Mouse (Mus musculus) cerebellum, adult 2 months (tissue): ENCODE results near the gene Gtf3c1. TPM values are rescaled to one million over a fixed set of nuclear protein-coding genes. Genes with fewer than 3 reads are reported as not detected.

Experiments used
- DNase-seq, 2 experiments: peaks; one replicate each; pipeline ENCODE4 v3.0.0; 2021
- H3K27ac ChIP-seq: fragments of 200-500 bp; 2 replicates; pipeline ENCODE4 v1.5.1; 2012; ENCODE audit warnings: low read length, control low read depth, inconsistent platforms; ENCODE audit not compliant: insufficient read depth
- H3K27me3 ChIP-seq: fragments of 200-500 bp; 2 replicates; pipeline ENCODE4 v1.6.1; 2012; ENCODE audit warnings: inconsistent platforms, mild to moderate bottlenecking, low read length, moderate library complexity; ENCODE audit not compliant: control insufficient read depth, insufficient read depth
- H3K4me1 ChIP-seq: fragments of 200-500 bp; 2 replicates; pipeline ENCODE4 v1.6.1; 2011; ENCODE audit warnings: low read length; ENCODE audit not compliant: control insufficient read depth, insufficient read depth
- H3K4me3 ChIP-seq: fragments of 200-500 bp; replicated peaks from 2 replicates; pipeline ENCODE3; 2011; ENCODE audit warnings: mild to moderate bottlenecking, low read depth, low read length, control low read depth; ENCODE audit not compliant: insufficient read depth
- CTCF ChIP-seq: fragments of 200-500 bp; IDR thresholded peaks from 2 replicates; pipeline ENCODE4 v1.5.1; 2011; ENCODE audit warnings: low read depth, mild to moderate bottlenecking, control low read depth, low read length, moderate library complexity, borderline replicate concordance; ENCODE audit not compliant: insufficient read depth
- POLR2A ChIP-seq: fragments of 200-500 bp; IDR thresholded peaks from 2 replicates; pipeline ENCODE4 v1.6.1; 2011; ENCODE audit warnings: low read length, control low read depth, borderline replicate concordance; ENCODE audit not compliant: insufficient read depth
- WGBS: fragments of 180-500 bp; shearing (Covaris S2); methylation state at CpG from one replicate; pipeline ENCODE4 v1.1.7; 2018; 5-methylcytosine and 5-hydroxymethylcytosine counted together
- polyA plus RNA-seq: library from polyadenylated mRNA; depleted of rRNA; stranded (reverse); fragments of >200 nt; gene quantifications from 2 replicates; pipeline ENCODE4 v1.2.3, GENCODE M21; 2012

Gtf3c1 gene
- polyA plus RNA-seq, 1 experiment, result 51.7 TPM

GRCm38 (mm10) chr7:125690516-125690915 lies 17.1 kb downstream of the Gtf3c1 start:
- TF ChIP-seq POLR2A, result no peak
- no peak for TF ChIP-seq CTCF
- no peak for DNase-seq
- no peak overlapping the region for H3K27ac ChIP-seq
- no peaks in the 10 kb centered on the region for H3K4me1 ChIP-seq
- no peak overlapping the region for H3K4me3 ChIP-seq
- no peaks in the 10 kb centered on the region for H3K27me3 ChIP-seq
- WGBS, result 91% methylated on average over 4 of the region's 4 CpGs

- Histone ChIP-seq H3K4me3 (no peak overlapping the region), H3K27me3 (no peaks in the 10 kb centered on the region), H3K4me1 (no peaks in the 10 kb centered on the region), H3K27ac (no peak overlapping the region)
- TF ChIP-seq POLR2A (no peak), CTCF (no peak)
- 78% methylated on average over 9 of the region's 9 CpGs for WGBS
- DNase-seq, result no peak
Measured at GRCm38 (mm10) chr7:125679936-125680335, 27.6 kb downstream of the Gtf3c1 start.

- Histone ChIP-seq H3K4me1 (no peaks in the 10 kb centered on the region), H3K27ac (no peak overlapping the region), H3K4me3 (no peak overlapping the region), H3K27me3 (no peaks in the 10 kb centered on the region)
- TF ChIP-seq CTCF (no peak), POLR2A (no peak)
- WGBS, result 70% methylated on average over 8 of the region's 8 CpGs
- no peak for DNase-seq
Measured at GRCm38 (mm10) chr7:125678756-125679155, 28.8 kb downstream of the Gtf3c1 start.

- Histone ChIP-seq H3K4me3 (no peak overlapping the region), H3K27me3 (no peaks in the 10 kb centered on the region), H3K27ac (no peak overlapping the region), H3K4me1 (no peaks in the 10 kb centered on the region)
- TF ChIP-seq CTCF (peak; percentile 67), POLR2A (no peak)
- WGBS, result 72% methylated on average over 2 of the region's 2 CpGs
- DNase-seq, result peak; percentile 40 to 50
Measured at GRCm38 (mm10) chr7:125674916-125675315, 32.7 kb downstream of the Gtf3c1 start.

- no peak overlapping the region for H3K27ac ChIP-seq
- H3K4me1 ChIP-seq, result no peaks in the 10 kb centered on the region
- no peak for TF ChIP-seq POLR2A
- no peak for DNase-seq
- H3K27me3 ChIP-seq, result no peaks in the 10 kb centered on the region
- no peak overlapping the region for H3K4me3 ChIP-seq
- WGBS, result 97% methylated on average over 8 of the region's 8 CpGs
Measured at GRCm38 (mm10) chr7:125671396-125671795, 36.2 kb downstream of the Gtf3c1 start.

- no peak overlapping the region for H3K4me3 ChIP-seq
- no peaks in the 10 kb centered on the region for H3K27me3 ChIP-seq
- no peaks in the 10 kb centered on the region for H3K4me1 ChIP-seq
- no peak for TF ChIP-seq POLR2A
- no peak for TF ChIP-seq CTCF
- H3K27ac ChIP-seq, result no peak overlapping the region
- DNase-seq, result no peak
- WGBS, result 99% methylated on average over 6 of the region's 6 CpGs
Measured at GRCm38 (mm10) chr7:125670865-125671264, 36.7 kb downstream of the Gtf3c1 start.

GRCm38 (mm10) chr7:125663654-125664053 lies 43.9 kb downstream of the Gtf3c1 start:
- H3K4me3 ChIP-seq, result no peak overlapping the region
- H3K27me3 ChIP-seq, result no peaks in the 10 kb centered on the region
- no peak for DNase-seq
- 87% methylated on average over 3 of the region's 3 CpGs for WGBS
- H3K27ac ChIP-seq, result no peak overlapping the region
- no peak for TF ChIP-seq POLR2A
- TF ChIP-seq CTCF, result no peak
- H3K4me1 ChIP-seq, result no peaks in the 10 kb centered on the region

- DNase-seq, result no peak
- no peak overlapping the region for H3K4me3 ChIP-seq
- no peak overlapping the region for H3K27ac ChIP-seq
- WGBS, result 95% methylated on average over 6 of the region's 6 CpGs
- H3K27me3 ChIP-seq, result no peaks in the 10 kb centered on the region
- H3K4me1 ChIP-seq, result no peaks in the 10 kb centered on the region
- TF ChIP-seq POLR2A (no peak), CTCF (no peak)
Measured at GRCm38 (mm10) chr7:125657511-125657910, 50.1 kb downstream of the Gtf3c1 start.
